Mouse (Mus musculus) myocyte (in vitro differentiated cells): ENCODE results near the gene Tepp. TPM values are rescaled to one million over a fixed set of nuclear protein-coding genes. Genes with fewer than 3 reads are reported as not detected.

Experiments
- H3K27me3 ChIP-seq: one replicate; pipeline ENCODE4 v1.6.1; 2011; ENCODE audit not compliant: control insufficient read depth, insufficient read depth, insufficient read length
- H3K36me3 ChIP-seq: one replicate; pipeline ENCODE4 v1.6.1; 2011; ENCODE audit not compliant: control insufficient read depth, insufficient read depth
- H3K4me2 ChIP-seq: one replicate; pipeline ENCODE4 v1.6.1; 2011; ENCODE audit warnings: low read depth, control low read depth
- H3K4me3 ChIP-seq: one replicate; pipeline ENCODE4 v1.5.1; 2011; ENCODE audit warnings: mild to moderate bottlenecking, control low read depth, moderate library complexity
- H3K79me2 ChIP-seq: one replicate; pipeline ENCODE4 v1.6.1; 2011; ENCODE audit not compliant: control insufficient read depth, insufficient read depth
- H3ac ChIP-seq: one replicate; pipeline ENCODE4 v1.6.1; 2011; ENCODE audit not compliant: control insufficient read depth, insufficient read length
- CEBPB ChIP-seq: IDR thresholded peaks from 2 replicates; pipeline ENCODE4 v1.6.1; 2011; ENCODE audit warnings: mild to moderate bottlenecking, moderate library complexity; ENCODE audit not compliant: poor library complexity, insufficient read depth, severe bottlenecking
- E2F4 ChIP-seq: IDR thresholded peaks from one replicate; pipeline ENCODE4 v1.6.1; 2011; ENCODE audit warnings: mild to moderate bottlenecking, control low read depth, moderate library complexity; ENCODE audit not compliant: insufficient read depth
- MAX ChIP-seq: IDR thresholded peaks from one replicate; pipeline ENCODE4 v1.6.1; 2011; ENCODE audit warnings: low read depth, mild to moderate bottlenecking, control low read depth
- MYOD1 ChIP-seq, 3 experiments: IDR thresholded peaks; one replicate each; pipeline ENCODE4 v1.6.1; 2011; ENCODE audit warnings: control low read depth in 2 of 3, low read depth in 2 of 3, mild to moderate bottlenecking in 2 of 3, moderate library complexity in 1 of 3; ENCODE audit not compliant: insufficient read length in 2 of 3, control insufficient read depth in 1 of 3
- MYOG ChIP-seq, 3 experiments: IDR thresholded peaks; one replicate each; pipeline ENCODE4 v1.6.1; 2011; ENCODE audit warnings: control low read depth in 2 of 3, low read depth in 2 of 3, mild to moderate bottlenecking in 2 of 3; ENCODE audit not compliant: insufficient read length in 2 of 3, control insufficient read depth in 1 of 3, insufficient read depth in 1 of 3
- POLR2A ChIP-seq: IDR thresholded peaks from one replicate; pipeline ENCODE4 v1.6.1; 2011; ENCODE audit warnings: low read depth, mild to moderate bottlenecking, control low read depth, moderate library complexity; ENCODE audit not compliant: insufficient read length
- POLR2AphosphoS2 ChIP-seq: IDR thresholded peaks from one replicate; pipeline ENCODE4 v1.6.1; 2011; ENCODE audit warnings: low read depth, control low read depth; ENCODE audit not compliant: insufficient read length
- REST ChIP-seq: IDR thresholded peaks from one replicate; pipeline ENCODE4 v1.6.1; 2011; ENCODE audit warnings: mild to moderate bottlenecking, control low read depth, moderate library complexity; ENCODE audit not compliant: insufficient read depth, insufficient read length
- SRF ChIP-seq: IDR thresholded peaks from one replicate; pipeline ENCODE4 v1.6.1; 2011; ENCODE audit warnings: low read depth; ENCODE audit not compliant: control insufficient read depth, insufficient read length
- TCF12 ChIP-seq: IDR thresholded peaks from one replicate; pipeline ENCODE4 v1.6.1; 2011; ENCODE audit warnings: mild to moderate bottlenecking, control low read depth; ENCODE audit not compliant: poor library complexity, insufficient read depth, severe bottlenecking
- TCF3 ChIP-seq: IDR thresholded peaks from one replicate; pipeline ENCODE4 v1.6.1; 2011; ENCODE audit warnings: low read depth, control low read depth; ENCODE audit not compliant: insufficient read length
- USF1 ChIP-seq: IDR thresholded peaks from one replicate; pipeline ENCODE4 v1.6.1; 2011; ENCODE audit warnings: low read depth, mild to moderate bottlenecking, control low read depth, moderate library complexity
- polyA plus RNA-seq: library from polyadenylated mRNA; unstranded; fragments of >200 nt; fragmentation: generic; extraction: Trizol; gene quantifications from one replicate; pipeline ENCODE4 v1.2.1, GENCODE M21; 2012; ENCODE audit warnings: missing spikeins

Gene Tepp
- polyA plus RNA-seq, 1 experiment: not detected

- no peak overlapping the region for H3ac ChIP-seq
- H3K36me3 ChIP-seq: no peaks in the 10 kb centered on the region
- H3K4me2 ChIP-seq: no peak overlapping the region
- TF ChIP-seq TCF3 (no peak), MYOG (IDR thresholded peaks at IDR 0.05; ENCODE audit: control insufficient read depth in 1 of 3, insufficient read depth in 1 of 3, insufficient read length in 2 of 3, low read depth in 2 of 3) (no peak), CEBPB (no peak), MAX (no peak), TCF12 (no peak), E2F4 (no peak), REST (no peak), POLR2A (no peak), SRF (no peak), USF1 (no peak), MYOD1 (IDR thresholded peaks at IDR 0.05; ENCODE audit: control insufficient read depth in 1 of 3, insufficient read length in 2 of 3, low read depth in 2 of 3) (no peak), POLR2AphosphoS2 (no peak)
- no peak overlapping the region for H3K4me3 ChIP-seq
- no peaks in the 10 kb centered on the region for H3K79me2 ChIP-seq
- peaks cover 9% of the 10 kb centered on the region for H3K27me3 ChIP-seq
These were observed 37.5 kb upstream of the Tepp start for GRCm38 (mm10) chr8:95272871-95273270.

- Histone ChIP-seq H3K4me3 (no peak overlapping the region), H3K36me3 (no peaks in the 10 kb centered on the region), H3K27me3 (peaks cover 3% of the 10 kb centered on the region), H3K79me2 (no peaks in the 10 kb centered on the region), H3K4me2 (no peak overlapping the region), H3ac (no peak overlapping the region)
- TF ChIP-seq TCF12 (no peak), MYOG (IDR thresholded peaks at IDR 0.05; ENCODE audit: control insufficient read depth in 1 of 3, insufficient read depth in 1 of 3, insufficient read length in 2 of 3, low read depth in 2 of 3) (no peak), MYOD1 (IDR thresholded peaks at IDR 0.05; ENCODE audit: control insufficient read depth in 1 of 3, insufficient read length in 2 of 3, low read depth in 2 of 3) (no peak), USF1 (no peak), E2F4 (no peak), REST (no peak), POLR2AphosphoS2 (no peak), POLR2A (no peak), SRF (no peak), TCF3 (no peak), MAX (no peak), CEBPB (no peak)
These were observed 28.9 kb upstream of the Tepp start for GRCm38 (mm10) chr8:95281493-95281892.

GRCm38 (mm10) chr8:95289066-95289650, 21.2 kb upstream of the Tepp start:
- H3K4me2 ChIP-seq: no peak overlapping the region
- H3K4me3 ChIP-seq: no peak overlapping the region
- TF ChIP-seq SRF (no peak), TCF3 (no peak), MYOD1 (IDR thresholded peaks at IDR 0.05; ENCODE audit: control insufficient read depth in 1 of 3, insufficient read length in 2 of 3, low read depth in 2 of 3) (no peak)
- no peaks in the 10 kb centered on the region for H3K79me2 ChIP-seq
- H3K36me3 ChIP-seq: no peaks in the 10 kb centered on the region
- no peak overlapping the region for H3ac ChIP-seq
- peaks cover 18% of the 10 kb centered on the region for H3K27me3 ChIP-seq

GRCm38 (mm10) chr8:95293172-95293571, 17.2 kb upstream of the Tepp start:
- Histone ChIP-seq H3K27me3 (peaks cover 22% of the 10 kb centered on the region), H3ac (no peak overlapping the region), H3K4me2 (no peak overlapping the region), H3K36me3 (no peaks in the 10 kb centered on the region), H3K79me2 (no peaks in the 10 kb centered on the region), H3K4me3 (no peak overlapping the region)
- TF ChIP-seq MAX: no peak

GRCm38 (mm10) chr8:95293891-95294290, 16.5 kb upstream of the Tepp start:
- TF ChIP-seq SRF: no peak
- no peak for TF ChIP-seq E2F4
- TF ChIP-seq MYOD1 (IDR thresholded peaks at IDR 0.05; ENCODE audit: control insufficient read depth in 1 of 3, insufficient read length in 2 of 3, low read depth in 2 of 3): no peak
- TF ChIP-seq TCF3: no peak
- TF ChIP-seq USF1: no peak
- TF ChIP-seq MAX: no peak
- H3K79me2 ChIP-seq: no peaks in the 10 kb centered on the region
- H3K4me3 ChIP-seq: no peak overlapping the region
- H3K4me2 ChIP-seq: no peak overlapping the region
- H3K36me3 ChIP-seq: no peaks in the 10 kb centered on the region
- no peak overlapping the region for H3ac ChIP-seq
- H3K27me3 ChIP-seq: peaks cover 25% of the 10 kb centered on the region
